Mouse (Mus musculus) spleen, adult 2 months (tissue): ENCODE results near the gene Gab2. TPM values are rescaled to one million over a fixed set of nuclear protein-coding genes. Genes with fewer than 3 reads are reported as not detected.

Experiments used
- DNase-seq, 2 experiments: peaks; one replicate each; pipeline versions ENCODE4 v3.0.0 to v3.0.0-alpha.2; 2012 to 2021; ENCODE audit warnings: low spot score in 2 of 2, low read depth in 1 of 2
- H3K27ac ChIP-seq: fragments of 200-500 bp; 2 replicates; pipeline ENCODE4 v1.5.1; 2012; ENCODE audit warnings: low read length, inconsistent platforms; ENCODE audit not compliant: insufficient read depth
- H3K27me3 ChIP-seq: fragments of 200-500 bp; 2 replicates; pipeline ENCODE4 v1.6.1; 2012; ENCODE audit warnings: mild to moderate bottlenecking, moderate library complexity, low read length, inconsistent platforms; ENCODE audit not compliant: control insufficient read depth, insufficient read depth
- H3K36me3 ChIP-seq: fragments of 200-500 bp; 2 replicates; pipeline ENCODE4 v1.6.1; 2012; ENCODE audit warnings: mild to moderate bottlenecking, low read length, inconsistent platforms; ENCODE audit not compliant: control insufficient read depth, insufficient read depth
- H3K4me1 ChIP-seq: fragments of 200-500 bp; 2 replicates; pipeline ENCODE4 v1.6.1; 2011; ENCODE audit warnings: inconsistent platforms; ENCODE audit not compliant: control insufficient read depth, insufficient read depth, insufficient read length
- H3K4me3 ChIP-seq: fragments of 200-500 bp; 2 replicates; pipeline ENCODE4 v1.5.1; 2011; ENCODE audit warnings: mild to moderate bottlenecking, inconsistent platforms; ENCODE audit not compliant: insufficient read depth, insufficient read length; ENCODE audit errors: extremely low read depth
- CTCF ChIP-seq: fragments of 200-500 bp; IDR thresholded peaks from 2 replicates; pipeline ENCODE4 v1.5.1; 2011; ENCODE audit warnings: mild to moderate bottlenecking, inconsistent platforms; ENCODE audit not compliant: insufficient read depth, insufficient read length, insufficient replicate concordance; ENCODE audit errors: extremely low read depth
- POLR2A ChIP-seq: fragments of 200-500 bp; IDR thresholded peaks from 2 replicates; pipeline ENCODE4 v1.6.1; 2011; ENCODE audit warnings: low read depth, low read length, inconsistent platforms
- WGBS: fragments of 180-500 bp; shearing (Covaris S2); methylation state at CpG from one replicate; pipeline ENCODE4 v1.1.7; 2018; 5-methylcytosine and 5-hydroxymethylcytosine counted together
- polyA plus RNA-seq: library from polyadenylated mRNA; depleted of rRNA; stranded (reverse); fragments of >200 nt; gene quantifications from 2 replicates; pipeline ENCODE4 v1.2.3, GENCODE M21; 2012

Gab2 gene
- polyA plus RNA-seq, 1 experiment: 9.2 TPM

DNA sequence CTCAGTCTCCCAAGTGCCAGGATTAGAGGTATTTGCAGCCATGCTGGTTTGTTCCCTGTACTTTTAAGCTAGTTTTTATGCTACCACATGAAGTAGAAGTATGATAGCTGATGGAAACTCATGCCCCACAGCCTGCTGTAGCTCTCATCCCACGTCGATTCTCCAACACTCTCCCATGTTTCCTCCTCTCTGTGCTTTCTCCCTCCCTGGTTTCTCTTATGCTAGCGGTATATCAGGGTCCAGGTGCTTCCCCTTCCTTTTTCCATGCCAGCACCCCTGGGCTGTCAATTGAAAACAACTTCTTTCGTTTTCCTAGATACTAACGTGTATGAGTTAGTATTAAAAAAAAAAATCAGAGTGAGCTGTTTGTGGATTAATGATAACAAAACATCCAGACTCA is 9.3 kb upstream of the Gab2 start:
- Histone ChIP-seq H3K27ac (no peak overlapping the region), H3K4me3 (no peak overlapping the region), H3K36me3 (no peaks in the 10 kb centered on the region), H3K27me3 (no peaks in the 10 kb centered on the region), H3K4me1 (peaks cover 2% of the 10 kb centered on the region; the same call in 1 of the 2 replicates)
- DNase-seq: no peak
- WGBS: 26% methylated on average over 5 of the region's 5 CpGs
- TF ChIP-seq POLR2A (no peak), CTCF (no peak)

DNA sequence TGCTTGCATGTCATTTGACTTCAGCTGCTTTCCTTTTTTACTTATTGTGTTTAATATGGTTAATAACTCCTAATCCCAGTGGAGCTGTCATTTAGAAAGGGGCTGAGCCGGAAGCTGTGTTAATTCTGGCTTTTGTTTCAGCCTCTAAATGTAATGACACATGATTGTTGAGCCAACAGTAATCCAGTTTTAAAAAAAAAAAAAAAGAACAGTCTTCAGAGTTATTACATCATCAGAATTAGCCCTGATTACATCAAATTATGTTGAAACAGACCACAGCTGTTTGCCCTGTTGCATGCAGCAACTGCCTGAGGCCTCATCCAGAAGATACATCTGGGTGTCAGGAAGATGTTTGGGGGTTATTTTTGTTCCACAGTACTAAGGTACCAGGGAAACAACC is 6.4 kb upstream of the Gab2 start:
- H3K36me3 ChIP-seq: no peaks in the 10 kb centered on the region
- H3K27ac ChIP-seq: no peak overlapping the region
- DNase-seq: no peak
- H3K27me3 ChIP-seq: no peaks in the 10 kb centered on the region
- H3K4me1 ChIP-seq: no peaks in the 10 kb centered on the region; the same call in 1 of the 2 replicates
- WGBS: 86% methylated on average over 1 of the region's 1 CpGs
- TF ChIP-seq CTCF: no peak
- TF ChIP-seq POLR2A: no peak
- H3K4me3 ChIP-seq: no peak overlapping the region

DNA sequence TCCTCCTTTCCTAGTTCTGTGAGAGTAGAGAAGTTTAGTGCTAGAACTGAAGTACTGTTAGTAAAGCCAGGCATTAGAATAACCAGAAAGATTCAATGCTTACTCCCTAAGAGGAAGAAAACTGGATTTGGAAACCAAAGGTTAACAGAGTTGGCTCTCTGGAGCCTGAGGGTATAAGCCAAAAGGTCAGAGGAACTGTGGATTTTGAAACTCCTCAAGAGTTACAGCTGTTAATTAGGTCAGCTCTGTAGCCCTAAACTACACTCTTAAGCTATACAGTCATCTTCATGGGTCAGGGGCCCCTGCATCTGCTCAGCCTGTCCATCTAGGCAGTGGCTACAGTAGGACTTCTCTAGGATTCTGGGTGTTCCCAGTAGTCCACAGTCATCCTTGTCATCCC is 4.4 kb upstream of the Gab2 start:
- H3K4me3 ChIP-seq: no peak overlapping the region
- no peak for TF ChIP-seq POLR2A
- TF ChIP-seq CTCF: no peak
- no peak overlapping the region for H3K27ac ChIP-seq
- H3K27me3 ChIP-seq: peaks cover 4% of the 10 kb centered on the region
- no peaks in the 10 kb centered on the region for H3K36me3 ChIP-seq
- H3K4me1 ChIP-seq: no peaks in the 10 kb centered on the region; the same call in 1 of the 2 replicates
- DNase-seq: no peak

DNA sequence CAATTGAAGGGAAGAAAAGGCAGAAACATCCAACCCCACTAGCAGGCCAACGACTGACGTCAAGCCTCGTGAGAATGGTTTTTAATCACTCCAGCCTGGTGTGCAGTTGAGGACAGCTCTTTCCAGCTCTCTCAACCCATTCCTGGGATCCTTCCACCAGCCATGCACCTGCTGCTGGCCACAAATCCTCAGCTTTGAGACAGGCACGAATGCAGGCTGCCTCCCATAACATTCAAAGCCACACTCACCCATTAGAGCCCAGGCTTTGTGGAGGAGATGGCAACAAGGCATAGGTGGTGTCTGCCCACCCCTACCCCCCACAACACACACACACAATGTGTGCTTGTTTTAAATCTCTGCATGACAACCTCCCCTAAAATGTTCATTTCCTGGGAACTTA is 2.7 kb upstream of the Gab2 start:
- DNase-seq: no peak
- TF ChIP-seq CTCF (no peak), POLR2A (no peak)
- Histone ChIP-seq H3K4me3 (no peak overlapping the region), H3K4me1 (no peaks in the 10 kb centered on the region; the same call in 1 of the 2 replicates), H3K36me3 (no peaks in the 10 kb centered on the region), H3K27me3 (peaks cover 6% of the 10 kb centered on the region), H3K27ac (no peak overlapping the region)
- WGBS: 68% methylated on average over 4 of the region's 4 CpGs

DNA sequence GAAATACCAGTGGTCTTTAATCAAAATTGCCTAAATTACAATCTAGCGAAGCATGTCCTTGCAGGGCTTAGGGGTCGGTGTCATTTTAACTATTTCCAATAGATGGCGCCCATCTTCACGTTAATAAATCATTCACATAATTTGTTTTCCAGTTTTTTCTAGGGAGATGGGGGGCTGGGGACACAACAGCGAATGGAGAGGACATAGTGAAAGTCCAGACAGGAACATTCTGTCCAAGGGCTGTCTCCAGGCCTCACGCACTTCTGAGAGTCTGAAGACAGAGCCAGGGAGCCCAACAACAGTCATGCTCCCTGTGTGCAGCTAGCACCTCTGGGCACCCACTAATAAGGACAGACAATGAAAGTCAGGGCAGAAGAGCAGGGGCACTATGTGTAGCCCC is 2.2 kb upstream of the Gab2 start:
- TF ChIP-seq POLR2A (no peak), CTCF (no peak)
- Histone ChIP-seq H3K4me1 (no peaks in the 10 kb centered on the region; the same call in 1 of the 2 replicates), H3K36me3 (no peaks in the 10 kb centered on the region), H3K27me3 (peaks cover 6% of the 10 kb centered on the region), H3K27ac (no peak overlapping the region), H3K4me3 (no peak overlapping the region)
- 15% methylated on average over 6 of the region's 6 CpGs for WGBS
- DNase-seq: no peak

DNA sequence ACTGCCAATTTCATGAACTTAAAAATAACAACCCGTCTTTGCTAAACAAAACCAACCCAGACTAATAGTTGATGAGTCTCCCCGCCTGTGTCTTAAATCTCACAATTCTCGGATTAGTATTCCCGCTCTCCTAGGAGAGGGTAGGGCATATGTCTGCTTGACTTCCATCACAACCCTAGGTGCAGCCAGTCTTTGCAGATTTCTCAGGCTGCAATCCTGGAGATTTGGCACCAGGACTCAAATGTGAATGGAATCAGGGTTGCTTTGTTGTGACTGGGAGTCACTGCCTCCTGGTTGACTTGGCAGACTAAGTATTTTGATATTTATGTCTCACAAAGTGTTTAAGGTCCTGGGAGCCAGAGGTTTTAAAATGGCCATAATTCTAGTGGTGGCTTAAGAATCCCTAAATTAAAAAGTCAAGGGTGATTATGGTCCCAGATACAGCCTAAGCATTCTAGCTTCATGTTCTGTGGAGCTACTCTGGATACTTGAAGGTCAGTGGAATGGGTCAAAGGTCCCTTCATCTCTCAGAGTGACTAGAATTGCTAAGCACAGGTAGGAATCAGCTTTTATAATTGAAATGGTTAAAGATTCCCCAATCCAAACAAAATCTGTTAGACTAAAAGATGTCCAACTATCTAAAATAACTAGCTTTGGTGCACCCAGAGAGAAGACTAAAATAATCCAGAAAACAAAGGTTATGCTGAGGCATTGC is 1.6 kb upstream of the Gab2 start:
- TF ChIP-seq CTCF (no peak), POLR2A (no peak)
- Histone ChIP-seq H3K4me3 (no peak overlapping the region), H3K36me3 (no peaks in the 10 kb centered on the region), H3K27me3 (peaks cover 6% of the 10 kb centered on the region), H3K4me1 (no peaks in the 10 kb centered on the region; the same call in 1 of the 2 replicates), H3K27ac (no peak overlapping the region)
- DNase-seq: no peak
- WGBS: 85% methylated on average over 4 of the region's 4 CpGs

DNA sequence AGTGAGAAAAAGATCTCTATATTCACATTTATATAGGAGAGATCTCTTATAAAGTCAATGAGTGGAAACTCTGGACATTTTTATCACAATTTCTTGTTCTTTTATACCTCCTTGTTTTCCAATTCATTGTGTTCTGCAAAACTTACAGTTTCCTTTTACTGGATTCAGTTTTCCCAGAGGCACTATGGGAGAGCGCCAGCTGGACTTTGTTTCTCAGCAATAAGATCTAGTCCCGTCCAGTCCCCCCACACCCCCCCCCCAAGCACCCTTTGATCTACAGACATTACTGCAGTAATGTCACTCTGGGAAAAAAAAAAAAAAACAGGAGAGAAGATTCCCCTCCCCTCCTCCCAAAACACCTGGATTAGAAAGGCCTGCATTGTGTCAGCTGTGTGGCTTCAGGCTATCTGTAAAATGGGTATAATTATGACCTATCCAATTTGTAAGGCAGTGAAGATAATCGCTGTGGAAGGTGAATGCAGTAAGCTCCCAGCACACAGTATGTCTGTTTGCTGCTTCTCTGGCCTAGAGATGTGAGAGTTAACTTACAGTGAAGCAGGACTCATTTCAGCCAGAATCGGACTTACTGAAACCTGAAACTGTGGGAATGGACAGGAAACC is 655 bp upstream of the Gab2 start:
- DNase-seq: no peak
- TF ChIP-seq CTCF (no peak), POLR2A (no peak)
- no peaks in the 10 kb centered on the region for H3K36me3 ChIP-seq
- 81% methylated on average over 4 of the region's 4 CpGs for WGBS
- H3K4me3 ChIP-seq: no peak overlapping the region; the same call in 1 of the 2 replicates
- no peaks in the 10 kb centered on the region; the same call in 1 of the 2 replicates for H3K4me1 ChIP-seq
- peaks cover 6% of the 10 kb centered on the region for H3K27me3 ChIP-seq
- no peak overlapping the region for H3K27ac ChIP-seq
